Mouse (Mus musculus) midbrain, embryonic 11.5 days (tissue): ENCODE results near the gene Bhlhe41. TPM values are rescaled to one million over a fixed set of nuclear protein-coding genes. Genes with fewer than 3 reads are reported as not detected.
A peak's percentile ranks its signal among the peaks of the same experiment; 100 is the strongest.

Experiments used
- ATAC-seq: fragments of 200-750 bp; cut with Nextera tagmentation; 2 replicates; pipeline ENCODE4 v1.8.0; 2017; ENCODE audit warnings: moderate TSS enrichment, moderate library complexity; ENCODE audit not compliant: low FRiP score
- DNase-seq: peaks from one replicate; pipeline ENCODE4 v3.0.0; 2015; ENCODE audit warnings: low spot score; ENCODE audit errors: missing footprints
- H3K27ac ChIP-seq: fragments of 300-500 bp; sonication (generic); 2 replicates; pipeline ENCODE4 v1.5.1; 2014; ENCODE audit warnings: low read depth, low read length
- H3K27me3 ChIP-seq: fragments of 300-500 bp; sonication (generic); 2 replicates; pipeline ENCODE4 v1.6.1; 2014; ENCODE audit warnings: mild to moderate bottlenecking, low read length, moderate library complexity, mixed read lengths; ENCODE audit not compliant: control insufficient read depth, insufficient read depth
- H3K36me3 ChIP-seq: fragments of 300-500 bp; sonication (generic); 2 replicates; pipeline ENCODE4 v1.6.1; 2014; ENCODE audit warnings: mild to moderate bottlenecking, low read length, moderate library complexity, mixed read lengths; ENCODE audit not compliant: control insufficient read depth, insufficient read depth
- H3K4me1 ChIP-seq: fragments of 300-500 bp; sonication (generic); 2 replicates; pipeline ENCODE4 v1.6.1; 2014; ENCODE audit warnings: low read length; ENCODE audit not compliant: control insufficient read depth, insufficient read depth
- H3K4me2 ChIP-seq: fragments of 300-500 bp; sonication (generic); 2 replicates; pipeline ENCODE4 v1.6.1; 2014; ENCODE audit warnings: mild to moderate bottlenecking, moderate library complexity
- H3K4me3 ChIP-seq: fragments of 300-500 bp; sonication (generic); 2 replicates; pipeline ENCODE4 v1.5.1; 2014; ENCODE audit warnings: low read depth, low read length
- H3K9ac ChIP-seq: fragments of 300-500 bp; sonication (generic); 2 replicates; pipeline ENCODE4 v1.6.1; 2014; ENCODE audit warnings: low read length
- H3K9me3 ChIP-seq: fragments of 300-500 bp; sonication (generic); 2 replicates; pipeline ENCODE4 v1.6.1; 2016; ENCODE audit warnings: low read length; ENCODE audit not compliant: control insufficient read depth
- WGBS: fragments of 180-500 bp; shearing (Covaris S2); extraction: QIAGEN DNeasy Blood & Tissue Kit; methylation state at CpG from one replicate; pipeline ENCODE4 v1.1.7; 2014; 5-methylcytosine and 5-hydroxymethylcytosine counted together
- polyA plus RNA-seq: library from polyadenylated mRNA; unstranded; fragments of >200 nt; fragmentation: Nextera tagmentation; extraction: Ambion mirVana; gene quantifications from 2 replicates; pipeline ENCODE4 v1.2.1, GENCODE M21; 2014

The Bhlhe41 gene
- polyA plus RNA-seq, 1 experiment from 2014 or later: 1.9 TPM

- peak; percentile 75 for DNase-seq
- H3K4me1 ChIP-seq: no peaks in the 10 kb centered on the region
- no peak overlapping the region for H3K4me3 ChIP-seq
- no peaks in the 10 kb centered on the region for H3K36me3 ChIP-seq
- 82% methylated on average over 13 of the region's 13 CpGs for WGBS
- no peaks in the 10 kb centered on the region for H3K27me3 ChIP-seq
- ATAC-seq: no peak
- H3K9ac ChIP-seq: no peak overlapping the region
- no peak overlapping the region for H3K27ac ChIP-seq
- no peak overlapping the region for H3K4me2 ChIP-seq
- H3K9me3 ChIP-seq: no peaks in the 10 kb centered on the region
Observed at GRCm38 (mm10) chr6:145893366-145894021, 28.1 kb upstream of the Bhlhe41 start.

- ATAC-seq (no peak), DNase-seq (peak; percentile 14)
- Histone ChIP-seq H3K27me3 (no peaks in the 10 kb centered on the region), H3K4me3 (no peak overlapping the region), H3K4me1 (no peaks in the 10 kb centered on the region), H3K27ac (no peak overlapping the region), H3K36me3 (no peaks in the 10 kb centered on the region), H3K4me2 (no peak overlapping the region), H3K9ac (no peak overlapping the region), H3K9me3 (no peaks in the 10 kb centered on the region)
- 92% methylated on average over 20 of the region's 20 CpGs for WGBS
Observed at GRCm38 (mm10) chr6:145892381-145893265, 27.3 kb upstream of the Bhlhe41 start.

- Histone ChIP-seq H3K4me3 (no peak overlapping the region), H3K4me2 (no peak overlapping the region), H3K4me1 (no peaks in the 10 kb centered on the region), H3K9ac (no peak overlapping the region), H3K27ac (no peak overlapping the region), H3K9me3 (no peaks in the 10 kb centered on the region), H3K27me3 (no peaks in the 10 kb centered on the region), H3K36me3 (no peaks in the 10 kb centered on the region)
- DNase-seq (no peak), ATAC-seq (no peak)
- WGBS: 86% methylated on average over 11 of the region's 11 CpGs
Observed at GRCm38 (mm10) chr6:145891951-145892350, 26.6 kb upstream of the Bhlhe41 start.

GRCm38 (mm10) chr6:145887719-145888118 lies 22.4 kb upstream of the Bhlhe41 start:
- DNase-seq: no peak
- Histone ChIP-seq H3K4me1 (no peaks in the 10 kb centered on the region), H3K27me3 (no peaks in the 10 kb centered on the region), H3K4me2 (no peak overlapping the region), H3K9me3 (no peaks in the 10 kb centered on the region), H3K4me3 (no peak overlapping the region), H3K9ac (no peak overlapping the region), H3K36me3 (no peaks in the 10 kb centered on the region), H3K27ac (no peak overlapping the region)
- 75% methylated on average over 6 of the region's 6 CpGs for WGBS
- ATAC-seq: no peak

- 84% methylated on average over 8 of the region's 8 CpGs for WGBS
- no peaks in the 10 kb centered on the region for H3K36me3 ChIP-seq
- H3K27me3 ChIP-seq: no peaks in the 10 kb centered on the region
- H3K4me1 ChIP-seq: no peaks in the 10 kb centered on the region
- H3K4me2 ChIP-seq: no peak overlapping the region
- H3K9me3 ChIP-seq: no peaks in the 10 kb centered on the region
- no peak overlapping the region for H3K4me3 ChIP-seq
- ATAC-seq (no peak), DNase-seq (peak; percentile 19)
- H3K9ac ChIP-seq: no peak overlapping the region
- H3K27ac ChIP-seq: no peak overlapping the region
Observed at GRCm38 (mm10) chr6:145886277-145886676, 20.9 kb upstream of the Bhlhe41 start.

- peak; percentile 2 for DNase-seq
- WGBS: 84% methylated on average over 4 of the region's 4 CpGs
Observed at GRCm38 (mm10) chr6:145885069-145885468, 19.7 kb upstream of the Bhlhe41 start.

GRCm38 (mm10) chr6:145883668-145884067 lies 18.3 kb upstream of the Bhlhe41 start:
- no peaks in the 10 kb centered on the region for H3K27me3 ChIP-seq
- no peak overlapping the region for H3K4me2 ChIP-seq
- no peak for ATAC-seq
- H3K9me3 ChIP-seq: no peaks in the 10 kb centered on the region
- no peak overlapping the region for H3K4me3 ChIP-seq
- H3K36me3 ChIP-seq: no peaks in the 10 kb centered on the region
- H3K4me1 ChIP-seq: no peaks in the 10 kb centered on the region
- H3K9ac ChIP-seq: no peak overlapping the region
- no peak overlapping the region for H3K27ac ChIP-seq
- 82% methylated on average over 4 of the region's 4 CpGs for WGBS
- DNase-seq: peak; percentile 14

More at GRCm38 (mm10) chr6:145885069-145885468, 19.7 kb upstream of the Bhlhe41 start:
- ATAC-seq: no peak
- H3K4me1 ChIP-seq: no peaks in the 10 kb centered on the region
- H3K4me3 ChIP-seq: no peak overlapping the region
- no peak overlapping the region for H3K4me2 ChIP-seq
- H3K27ac ChIP-seq: no peak overlapping the region
- H3K9ac ChIP-seq: no peak overlapping the region
- H3K27me3 ChIP-seq: no peaks in the 10 kb centered on the region
- no peaks in the 10 kb centered on the region for H3K9me3 ChIP-seq
- no peaks in the 10 kb centered on the region for H3K36me3 ChIP-seq

GRCm38 (mm10) chr6:145883010-145883409 lies 17.7 kb upstream of the Bhlhe41 start:
- ATAC-seq: no peak
- no peaks in the 10 kb centered on the region for H3K9me3 ChIP-seq

GRCm38 (mm10) chr6:145880609-145881008 lies 15.3 kb upstream of the Bhlhe41 start:
- H3K4me1 ChIP-seq: no peaks in the 10 kb centered on the region
- no peak for ATAC-seq
- no peak overlapping the region for H3K9ac ChIP-seq
- no peak overlapping the region for H3K27ac ChIP-seq
- no peaks in the 10 kb centered on the region for H3K27me3 ChIP-seq
- no peak for DNase-seq
- H3K4me3 ChIP-seq: no peak overlapping the region
- 91% methylated on average over 5 of the region's 5 CpGs for WGBS
- H3K9me3 ChIP-seq: no peaks in the 10 kb centered on the region
- no peaks in the 10 kb centered on the region for H3K36me3 ChIP-seq
- no peak overlapping the region for H3K4me2 ChIP-seq

More at GRCm38 (mm10) chr6:145883010-145883409, 17.7 kb upstream of the Bhlhe41 start:
- Histone ChIP-seq H3K4me2 (no peak overlapping the region), H3K36me3 (no peaks in the 10 kb centered on the region), H3K4me3 (no peak overlapping the region), H3K27ac (no peak overlapping the region), H3K4me1 (no peaks in the 10 kb centered on the region), H3K9ac (no peak overlapping the region), H3K27me3 (no peaks in the 10 kb centered on the region)
- WGBS: 93% methylated on average over 1 of the region's 1 CpGs
- DNase-seq: peak; percentile 21
